Mouse (Mus musculus) ES-CJ7 (cell line): ENCODE measurements around the gene Clasp1.
A peak's percentile ranks its signal among the peaks of the same experiment; 100 is the strongest.

ENCODE experiments used
- DNase-seq: peaks from one replicate; pipeline ENCODE4 v3.0.0; 2011; ENCODE audit warnings: low read depth, low spot score

The Clasp1 gene

GRCm38 (mm10) chr1:118498311-118498710, 109.5 kb downstream of the Clasp1 start:
- peak; percentile 87 for DNase-seq

- no peak for DNase-seq
These were observed 111.7 kb downstream of the Clasp1 start for GRCm38 (mm10) chr1:118500606-118501005.

GRCm38 (mm10) chr1:118501691-118502090, 112.8 kb downstream of the Clasp1 start:
- DNase-seq, result no peak

GRCm38 (mm10) chr1:118505746-118506145, 116.9 kb downstream of the Clasp1 start:
- no peak for DNase-seq

GRCm38 (mm10) chr1:118510996-118511395, 122.1 kb downstream of the Clasp1 start:
- DNase-seq, result no peak

GRCm38 (mm10) chr1:118511738-118512530, 123.1 kb downstream of the Clasp1 start:
- DNase-seq, result no peak

GRCm38 (mm10) chr1:118516256-118516655, 127.4 kb downstream of the Clasp1 start:
- peak; percentile 60 for DNase-seq

GRCm38 (mm10) chr1:118523161-118523560, 134.3 kb downstream of the Clasp1 start:
- no peak for DNase-seq

- DNase-seq, result peak; percentile 34
These were observed 136.5 kb downstream of the Clasp1 start for GRCm38 (mm10) chr1:118525336-118525735.

- DNase-seq, result peak; percentile 55
These were observed 140.4 kb downstream of the Clasp1 start for GRCm38 (mm10) chr1:118529213-118529612.

GRCm38 (mm10) chr1:118531259-118531658, 142.4 kb downstream of the Clasp1 start:
- no peak for DNase-seq

- DNase-seq, result no peak
These were observed 147.2 kb downstream of the Clasp1 start for GRCm38 (mm10) chr1:118536021-118536420.

GRCm38 (mm10) chr1:118539046-118539445, 150.2 kb downstream of the Clasp1 start:
- DNase-seq, result peak; percentile 19

GRCm38 (mm10) chr1:118542880-118543279, 154.0 kb downstream of the Clasp1 start:
- no peak for DNase-seq

GRCm38 (mm10) chr1:118548769-118549168, 159.9 kb downstream of the Clasp1 start:
- DNase-seq, result no peak

- no peak for DNase-seq
These were observed 162.3 kb downstream of the Clasp1 start for GRCm38 (mm10) chr1:118551152-118551551.

- no peak for DNase-seq
These were observed 163.2 kb downstream of the Clasp1 start for GRCm38 (mm10) chr1:118552071-118552470.

- no peak for DNase-seq
These were observed 164.2 kb downstream of the Clasp1 start for GRCm38 (mm10) chr1:118553045-118553444.

GRCm38 (mm10) chr1:118553451-118553850, 164.6 kb downstream of the Clasp1 start:
- DNase-seq, result no peak

- no peak for DNase-seq
These were observed 166.1 kb downstream of the Clasp1 start for GRCm38 (mm10) chr1:118554961-118555360.

GRCm38 (mm10) chr1:118559716-118560115, 170.9 kb downstream of the Clasp1 start:
- no peak for DNase-seq

GRCm38 (mm10) chr1:118564561-118564960, 175.7 kb downstream of the Clasp1 start:
- DNase-seq, result peak; percentile 72

GRCm38 (mm10) chr1:118567659-118568058, 178.8 kb downstream of the Clasp1 start:
- DNase-seq, result no peak
